Mouse (Mus musculus) stomach, embryonic 14.5 days (tissue): ENCODE results near the gene Numa1. TPM values are rescaled to one million over a fixed set of nuclear protein-coding genes. Genes with fewer than 3 reads are reported as not detected.
"Not testable (repeated sequence)": the region's sequence is repeated elsewhere in the genome, so short reads cannot be mapped to it uniquely, and the experiment has no call there.

Experiments
- ATAC-seq: fragments of 200-750 bp; cut with Nextera tagmentation; 2 replicates; pipeline ENCODE4 v1.8.0; 2017; ENCODE audit warnings: low read depth, moderate TSS enrichment; ENCODE audit not compliant: insufficient number of reproducible peaks, insufficient read depth, low FRiP score
- H3K27ac ChIP-seq: fragments of 300-500 bp; sonication (generic); 2 replicates; pipeline ENCODE4 v1.5.1; 2014; ENCODE audit warnings: mild to moderate bottlenecking, low read length, moderate library complexity, mixed read lengths
- H3K27me3 ChIP-seq: fragments of 300-500 bp; sonication (generic); 2 replicates; pipeline ENCODE4 v1.6.1; 2014; ENCODE audit warnings: low read length, control low read depth, mixed read lengths; ENCODE audit not compliant: control insufficient read depth, insufficient read depth
- H3K36me3 ChIP-seq: fragments of 300-500 bp; sonication (generic); 2 replicates; pipeline ENCODE4 v1.6.1; 2014; ENCODE audit warnings: mild to moderate bottlenecking, control low read depth, low read length, moderate library complexity, mixed read lengths; ENCODE audit not compliant: control insufficient read depth, insufficient read depth
- H3K4me1 ChIP-seq: fragments of 300-500 bp; sonication (generic); 2 replicates; pipeline ENCODE4 v1.6.1; 2014; ENCODE audit warnings: low read length, control low read depth, mixed read lengths; ENCODE audit not compliant: control insufficient read depth, insufficient read depth
- H3K4me2 ChIP-seq: fragments of 300-500 bp; sonication (generic); replicated peaks from 2 replicates; pipeline ENCODE4 v1.6.1; 2014; ENCODE audit warnings: low read depth, low read length, control low read depth
- H3K4me3 ChIP-seq: fragments of 300-500 bp; sonication (generic); 2 replicates; pipeline ENCODE4 v1.5.1; 2014; ENCODE audit warnings: low read depth, low read length, control low read depth
- H3K9ac ChIP-seq: fragments of 300-500 bp; sonication (generic); replicated peaks from 2 replicates; pipeline ENCODE4 v1.6.1; 2014; ENCODE audit warnings: low read depth, mild to moderate bottlenecking, control low read depth, low read length, moderate library complexity, mixed read lengths
- H3K9me3 ChIP-seq: fragments of 300-500 bp; sonication (generic); 2 replicates; pipeline ENCODE4 v1.6.1; 2016; ENCODE audit warnings: low read depth, low read length, control low read depth; ENCODE audit not compliant: control insufficient read depth
- WGBS: fragments of 180-500 bp; shearing (Covaris S2); extraction: QIAGEN DNeasy Blood & Tissue Kit; methylation state at CpG from one replicate; pipeline ENCODE4 v1.1.7; 2014; 5-methylcytosine and 5-hydroxymethylcytosine counted together
- polyA plus RNA-seq: library from polyadenylated mRNA; unstranded; fragments of >200 nt; fragmentation: Nextera tagmentation; extraction: Ambion mirVana; gene quantifications from 2 replicates; pipeline ENCODE4 v1.2.1, GENCODE M21; 2014

Gene Numa1
- polyA plus RNA-seq, 1 experiment from 2014 or later, result 99.7 TPM

DNA sequence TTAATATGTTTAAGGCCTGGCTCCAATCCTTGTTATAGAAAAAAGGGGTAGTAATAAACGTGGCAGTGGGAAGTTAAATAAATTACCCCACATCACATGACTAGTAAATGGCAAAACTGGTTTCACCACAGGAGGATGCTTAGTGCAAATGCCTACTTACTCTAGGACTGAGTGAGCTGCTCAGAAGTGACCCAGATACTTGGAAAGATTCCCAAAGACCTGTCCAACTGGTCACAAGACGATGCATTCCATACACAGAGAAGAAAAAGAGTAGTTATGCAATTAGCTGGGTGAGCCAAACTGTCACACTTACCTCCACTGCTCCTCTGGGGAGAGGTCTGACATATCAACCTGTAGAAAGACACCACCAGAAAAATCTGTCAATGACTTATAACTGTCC is 108.4 kb downstream of the Numa1 start:
- Histone ChIP-seq H3K4me1 (no peaks in the 10 kb centered on the region), H3K4me3 (no peak overlapping the region), H3K4me2 (no peak overlapping the region), H3K27me3 (no peaks in the 10 kb centered on the region), H3K36me3 (peaks cover 28% of the 10 kb centered on the region), H3K9ac (no peak overlapping the region), H3K9me3 (no peaks in the 10 kb centered on the region), H3K27ac (no peak overlapping the region)
- WGBS, result 75% methylated on average over 2 of the region's 2 CpGs
- ATAC-seq, result no peak

DNA sequence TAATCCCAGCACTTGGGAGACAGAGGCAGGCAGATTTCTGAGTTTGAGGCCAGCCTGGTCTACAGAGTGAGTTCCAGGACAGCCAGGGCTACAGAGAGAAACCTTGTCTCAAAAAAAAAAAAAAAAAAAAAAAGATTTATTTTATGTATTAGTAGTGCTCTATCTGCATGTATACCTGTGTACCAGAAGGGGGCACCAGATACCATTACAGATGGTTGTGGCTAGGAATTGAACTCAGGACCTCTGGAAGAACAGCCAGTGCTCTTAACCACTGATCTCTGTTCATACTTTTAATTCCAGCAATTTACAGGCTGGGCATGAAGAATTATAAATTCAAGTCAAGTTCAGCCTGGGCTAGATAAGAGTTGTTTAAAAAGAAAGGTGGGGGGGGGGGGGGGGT is 114.6 kb downstream of the Numa1 start:
- H3K4me1 ChIP-seq, H3K4me2 ChIP-seq, H3K9me3 ChIP-seq, ATAC-seq, H3K27me3 ChIP-seq, H3K36me3 ChIP-seq, H3K9ac ChIP-seq, H3K27ac ChIP-seq, H3K4me3 ChIP-seq: not testable (repeated sequence)

DNA sequence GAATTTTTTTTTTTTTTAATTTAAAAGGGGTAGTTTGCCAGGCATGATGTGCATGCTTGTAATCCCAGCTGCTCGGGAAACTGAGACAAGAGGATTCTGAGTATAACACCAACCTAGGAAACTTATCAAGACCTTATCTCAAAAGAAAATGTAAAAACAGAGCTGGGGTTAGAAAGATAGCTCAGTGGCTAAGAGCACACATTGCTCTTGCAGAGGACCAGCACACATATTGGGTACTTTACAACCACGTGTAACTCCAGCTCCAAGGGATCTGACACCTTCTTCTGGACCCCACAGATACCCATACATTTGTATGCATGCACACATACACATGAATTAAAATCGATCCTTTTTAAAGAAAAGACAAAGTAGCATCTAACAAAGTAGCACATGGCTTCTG is 127.4 kb downstream of the Numa1 start:
- 78% methylated on average over 3 of the region's 3 CpGs for WGBS
- Histone ChIP-seq H3K4me2 (no peak overlapping the region), H3K4me1 (peaks cover 6% of the 10 kb centered on the region), H3K27ac (no peak overlapping the region), H3K4me3 (no peak overlapping the region), H3K27me3 (no peaks in the 10 kb centered on the region), H3K9me3 (no peaks in the 10 kb centered on the region), H3K36me3 (peaks cover 12% of the 10 kb centered on the region; the same call in 1 of the 2 replicates), H3K9ac (no peak overlapping the region)
- ATAC-seq, result no peak

DNA sequence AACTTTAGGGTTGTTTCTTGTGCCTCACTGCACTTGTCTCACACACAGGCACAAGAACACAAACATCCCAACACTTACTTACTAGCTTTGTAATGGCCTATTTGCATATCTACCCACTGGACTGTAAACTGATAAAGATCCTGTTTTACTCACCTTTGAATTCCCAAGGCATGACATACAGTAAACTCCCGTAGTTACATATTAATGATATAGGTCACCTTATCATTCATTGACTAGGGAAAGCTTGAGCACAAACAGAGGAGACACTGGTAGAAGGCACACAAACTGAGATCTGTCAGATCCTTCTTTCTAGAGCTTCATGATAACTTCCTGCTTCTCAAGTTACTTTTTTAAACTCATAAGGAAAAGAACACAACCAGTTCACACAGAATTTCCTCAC is 128.3 kb downstream of the Numa1 start:
- no peaks in the 10 kb centered on the region for H3K9me3 ChIP-seq
- no peak overlapping the region for H3K9ac ChIP-seq
- H3K27me3 ChIP-seq, result no peaks in the 10 kb centered on the region
- peaks cover 9% of the 10 kb centered on the region; the same call in 1 of the 2 replicates for H3K36me3 ChIP-seq
- H3K4me2 ChIP-seq, result no peak overlapping the region
- WGBS, result 69% methylated on average over 1 of the region's 1 CpGs
- no peak for ATAC-seq
- H3K4me1 ChIP-seq, result peaks cover 9% of the 10 kb centered on the region
- H3K27ac ChIP-seq, result no peak overlapping the region
- no peak overlapping the region for H3K4me3 ChIP-seq

DNA sequence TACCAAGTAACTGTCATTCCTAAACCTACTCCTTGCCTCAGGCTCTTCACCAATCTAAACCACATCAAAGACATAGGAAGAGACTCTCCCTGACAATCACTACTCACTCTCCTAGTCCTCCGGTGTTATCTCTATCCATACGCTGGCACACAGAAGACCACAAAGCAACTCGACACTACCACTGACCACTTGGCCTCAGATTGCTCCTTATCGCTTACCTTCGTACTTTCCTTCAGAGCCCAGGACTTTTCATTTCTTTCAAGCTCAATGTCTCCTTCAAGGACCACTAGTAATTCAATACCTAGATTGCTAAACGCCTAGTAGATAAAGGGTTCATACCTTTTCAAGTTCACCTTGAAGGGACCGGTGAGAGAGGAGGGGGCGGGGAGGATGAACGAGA is 130.0 kb downstream of the Numa1 start:
- 81% methylated on average over 9 of the region's 9 CpGs for WGBS
- Histone ChIP-seq H3K4me3 (peak overlapping the region; percentile 74), H3K9ac (no peak overlapping the region), H3K27ac (no peak overlapping the region), H3K36me3 (peaks cover 9% of the 10 kb centered on the region; the same call in 1 of the 2 replicates), H3K9me3 (no peaks in the 10 kb centered on the region), H3K4me2 (peak overlapping the region; percentile 61), H3K27me3 (no peaks in the 10 kb centered on the region), H3K4me1 (peaks cover 9% of the 10 kb centered on the region)
- ATAC-seq, result no peak

Other genes with a start within 250 kb of the Numa1 start
- gene Phox2a, start 115.8 kb upstream of the Numa1 start, polyA plus RNA-seq, result 9.9 and 11.9 TPM in 2 replicates
- 20.5 and 21.6 TPM in 2 replicates for gene Inppl1, start 95.9 kb upstream of the Numa1 start, polyA plus RNA-seq
- gene Folr2, start 76.9 kb upstream of the Numa1 start, polyA plus RNA-seq, result 1.6 and 3.4 TPM in 2 replicates
- gene Anapc15, start 70.4 kb upstream of the Numa1 start, polyA plus RNA-seq, result 72.0 and 74.3 TPM in 2 replicates
- 1.1 and 1.9 TPM in 2 replicates for gene Folr1, start 63.3 kb upstream of the Numa1 start, polyA plus RNA-seq
- gene Lamtor1, start 28.2 kb upstream of the Numa1 start, polyA plus RNA-seq, result 148 and 159 TPM in 2 replicates
- gene Tomt, start 27.8 kb upstream of the Numa1 start, polyA plus RNA-seq, result 0.13 and 0.74 TPM in 2 replicates
- gene Lrrc51, start 216 bp upstream of the Numa1 start, polyA plus RNA-seq, result 8.7 and 11.6 TPM in 2 replicates
- gene Il18bp, start 84.6 kb downstream of the Numa1 start, polyA plus RNA-seq, result 3.1 and 3.6 TPM in 2 replicates
- gene Rnf121, start 131.4 kb downstream of the Numa1 start, polyA plus RNA-seq, result 24.7 and 26.1 TPM in 2 replicates
- 26.3 and 27.5 TPM in 2 replicates for gene Xndc1, start 131.4 kb downstream of the Numa1 start, polyA plus RNA-seq
- 1.1 and 1.8 TPM in 2 replicates for gene Xntrpc, start 131.6 kb downstream of the Numa1 start, polyA plus RNA-seq
- gene Trpc2, start 149.0 kb downstream of the Numa1 start, polyA plus RNA-seq, result not detected in 2 replicates
- 0.41 and 1.1 TPM in 2 replicates for gene Art1, start 167.6 kb downstream of the Numa1 start, polyA plus RNA-seq
- 0.22 and 0.88 TPM in 2 replicates for gene Art5, start 175.4 kb downstream of the Numa1 start, polyA plus RNA-seq
- gene Chrna10, start 182.7 kb downstream of the Numa1 start, polyA plus RNA-seq, result 0.10 TPM in 1 of 2 replicates, not detected in the other